Mouse (Mus musculus): ENCODE data around the gene Omt2b. TPM values are rescaled to one million over a fixed set of nuclear protein-coding genes. Genes with fewer than 3 reads are reported as not detected.

The Omt2b gene
- total RNA-seq, 2 experiments from 2014 or later, result not detected

Other genes starting within 250 kb of the Omt2b start
- 10 to 100 TPM; 47.3 to 56.5 TPM for gene Fbxo9, start 218.5 kb upstream of the Omt2b start, total RNA-seq (2021)
- gene Ick, start 218.4 kb upstream of the Omt2b start, total RNA-seq (2021), result 1 to 10 TPM; 6.3 to 7.2 TPM
- gene Gsta4, start 144.8 kb upstream of the Omt2b start, total RNA-seq (2021), result 10 to 100 TPM; 12.1 to 13.1 TPM
- gene Gsta1, start 96.9 kb upstream of the Omt2b start, total RNA-seq (2021), result not detected
- not detected for gene Gm3776, start 70.5 kb upstream of the Omt2b start, total RNA-seq (2021)
- not detected for gene Gm10639, start 37.7 kb upstream of the Omt2b start, total RNA-seq (2021)
- not detected for gene Omt2a, start 12.8 kb upstream of the Omt2b start, total RNA-seq (2021)
- not detected for gene Gsta2, start 28.2 kb downstream of the Omt2b start, total RNA-seq (2021)
- not detected for gene Dppa5a, start 40.6 kb downstream of the Omt2b start, total RNA-seq (2021)
- under 1 TPM in 1 of 2 experiments, not detected in 1; 0.13 TPM for gene Ooep, start 51.1 kb downstream of the Omt2b start, total RNA-seq (2021)
- not detected for gene Ddx43, start 68.2 kb downstream of the Omt2b start, total RNA-seq (2021)
- gene Cgas, start 115.6 kb downstream of the Omt2b start, total RNA-seq (2021), result under 1 TPM; 0.19 to 0.20 TPM
- 10 to 100 TPM; 17.3 to 18.3 TPM for gene Mto1, start 120.6 kb downstream of the Omt2b start, total RNA-seq (2021)
- gene Gm17324, start 121.2 kb downstream of the Omt2b start, total RNA-seq (2021), result not detected
- gene Eef1a1, start 161.6 kb downstream of the Omt2b start, total RNA-seq (2021), result 100 to 1,000 TPM; 488 to 752 TPM